Mouse (Mus musculus) embryo, embryonic 9.5 days (tissue): ENCODE measurements at regions not wholly inside any gene's neighbourhood (a gene's known extent, or its start where the extent isn't known, plus 50 kb on each side); places are given as distances from the start of the nearest gene placed in this dataset.

Source experiments
- DNase-seq: peaks from one replicate; pipeline ENCODE4 v3.0.0-alpha.2; 2017; ENCODE audit errors: extremely low spot score

GRCm38 (mm10) chr15:103102068-103102840 is 64.6 kb downstream of the Smug1 start:
- peak; percentile 81 for DNase-seq

- DNase-seq, result no peak
Observed at GRCm38 (mm10) chr15:103100121-103100520, 66.8 kb downstream of the Smug1 start.

- no peak for DNase-seq
Observed at GRCm38 (mm10) chr15:103094457-103094856, 72.4 kb downstream of the Smug1 start.

DNA sequence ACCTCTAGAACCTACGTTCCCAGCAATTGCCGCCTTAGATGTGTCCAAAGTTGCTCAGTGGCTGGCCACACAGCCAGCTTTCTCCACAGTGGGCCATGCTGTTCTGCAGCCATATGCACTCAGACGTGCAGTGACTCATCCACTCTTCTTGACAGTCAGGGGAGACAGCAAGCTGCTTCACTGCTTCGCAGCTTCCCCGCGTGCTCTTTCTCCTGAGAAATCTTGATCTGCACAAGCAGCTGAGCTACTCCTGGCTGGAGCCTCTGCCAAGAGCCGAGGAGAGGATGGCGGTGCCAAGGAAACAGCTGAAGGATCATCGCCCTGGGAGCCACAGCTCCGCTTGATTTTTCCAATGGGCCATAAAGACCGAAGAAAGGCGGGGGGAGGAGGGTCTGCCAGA is 73.2 kb downstream of the Smug1 start:
- no peak for DNase-seq

DNA sequence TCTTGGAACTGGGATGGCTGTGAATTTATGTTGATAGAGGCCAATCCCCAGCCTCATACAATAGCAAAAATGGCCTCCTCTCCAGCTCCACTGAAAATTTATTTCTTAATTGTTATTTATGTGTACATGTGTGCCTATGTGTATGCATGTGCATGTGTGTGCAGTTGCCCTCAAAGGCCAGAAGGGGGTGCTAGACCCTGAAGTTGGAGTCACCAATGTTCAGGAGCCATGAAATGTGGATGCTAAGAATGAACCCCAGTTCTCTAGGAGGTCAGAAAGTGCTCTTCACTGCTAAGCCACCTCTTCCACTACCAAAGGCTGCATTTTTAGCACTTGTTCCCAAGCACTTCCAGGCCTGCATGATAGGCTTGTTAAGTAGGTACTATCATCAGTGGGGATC is 73.8 kb downstream of the Hoxc4 start:
- DNase-seq, result no peak

DNA sequence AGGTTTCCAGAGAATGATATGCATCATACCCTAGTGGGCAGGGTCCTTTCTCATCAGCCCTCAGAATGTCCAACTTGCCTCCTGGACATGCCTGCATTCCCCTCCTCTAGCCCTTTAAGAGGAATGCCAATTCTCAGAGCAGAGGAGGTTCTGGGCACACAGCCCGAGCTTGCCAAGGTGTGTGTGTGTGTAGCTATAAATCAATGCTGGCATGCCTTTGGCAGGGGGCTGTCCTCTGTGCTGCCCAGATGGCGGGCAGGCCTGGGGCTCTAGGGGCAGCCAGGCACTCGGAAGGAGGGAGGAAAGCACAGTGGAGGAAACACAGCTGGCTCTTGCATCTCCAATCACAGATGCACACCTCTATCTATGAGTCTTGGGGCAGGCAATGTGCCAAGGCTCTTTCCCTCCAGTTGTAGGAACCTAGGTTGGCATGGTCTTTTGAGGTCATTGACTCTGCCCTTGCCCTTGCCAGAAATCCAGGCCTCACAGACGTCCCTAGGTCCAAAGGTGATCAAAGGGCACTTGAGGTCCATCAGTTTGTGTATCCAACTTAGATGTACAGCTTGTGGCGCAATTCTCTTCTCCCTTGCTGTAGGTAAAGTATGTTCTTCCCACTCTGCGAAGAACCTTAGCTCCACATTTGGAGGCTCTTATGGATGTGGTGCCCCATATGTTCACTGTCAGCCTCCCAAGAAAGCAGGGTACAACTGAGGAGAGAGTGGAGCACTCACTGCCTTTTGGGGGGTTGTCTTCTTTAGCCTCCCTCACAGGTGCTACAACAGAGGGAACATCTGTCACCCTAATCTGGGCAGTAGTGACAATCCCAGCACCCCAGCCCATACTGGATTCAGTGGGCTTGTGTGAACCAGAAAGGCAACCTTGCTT is 71.8 kb downstream of the Hoxc4 start:
- DNase-seq, result no peak

DNA sequence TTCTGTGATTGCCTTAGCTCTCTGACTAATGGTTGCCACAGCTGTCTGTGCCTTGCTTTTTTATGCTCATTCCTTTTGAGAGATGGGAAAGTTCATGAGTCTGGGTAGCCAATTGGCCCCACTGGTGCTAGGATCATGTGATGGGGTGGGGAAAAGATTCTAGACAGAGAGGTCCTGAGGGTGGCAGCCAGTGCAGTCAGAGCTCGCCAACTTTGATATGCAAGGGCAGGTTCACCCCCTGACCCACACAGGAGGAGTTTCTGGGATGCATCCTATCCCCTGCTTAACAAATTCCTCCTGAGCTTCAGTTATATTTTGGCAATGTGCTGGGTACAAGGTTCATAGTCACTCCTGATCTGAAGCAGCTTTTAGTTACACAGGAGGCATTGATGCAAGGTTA is 71.1 kb downstream of the Hoxc4 start:
- no peak for DNase-seq

- no peak for DNase-seq
Observed at GRCm38 (mm10) chr15:103089440-103089839, 70.7 kb downstream of the Hoxc4 start.

DNA sequence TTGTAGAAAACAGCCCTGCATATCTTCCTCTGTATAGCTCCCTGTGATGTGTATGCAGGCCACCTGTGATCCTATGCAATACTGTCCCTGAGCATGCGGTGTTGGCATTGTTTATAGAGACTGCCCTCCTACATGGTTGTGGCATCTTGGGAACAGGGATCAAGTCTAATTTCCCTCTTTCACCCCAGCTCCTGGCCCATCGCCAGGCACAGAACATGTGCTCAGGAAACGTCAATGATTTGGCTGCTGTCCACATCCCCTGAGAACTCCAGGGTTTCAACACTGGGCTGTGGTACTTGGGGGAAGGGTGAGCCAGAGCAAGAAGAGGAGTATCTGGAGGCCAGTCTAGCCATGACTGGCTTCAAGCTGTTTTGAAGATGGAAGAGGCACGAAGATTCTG is 68.5 kb downstream of the Hoxc4 start:
- no peak for DNase-seq

GRCm38 (mm10) chr15:103086672-103087069 is 67.9 kb downstream of the Hoxc4 start:
- DNase-seq, result no peak
